Mouse (Mus musculus) large intestine, adult 2 months (tissue): ENCODE data around the gene Atp6v0c. TPM values are rescaled to one million over a fixed set of nuclear protein-coding genes. Genes with fewer than 3 reads are reported as not detected.

Source experiments
- DNase-seq: peaks from one replicate; pipeline ENCODE4 v3.0.0-alpha.2; 2012; ENCODE audit warnings: low read depth, low spot score
- WGBS: fragments of 180-500 bp; shearing (Covaris S2); methylation state at CpG from one replicate; pipeline ENCODE4 v1.1.7; 2018; 5-methylcytosine and 5-hydroxymethylcytosine counted together
- polyA plus RNA-seq: library from polyadenylated mRNA; depleted of rRNA; stranded (reverse); fragments of >200 nt; gene quantifications from 2 replicates; pipeline ENCODE4 v1.2.3, GENCODE M21; 2012

Gene Atp6v0c
- polyA plus RNA-seq, 1 experiment: 799 TPM

GRCm38 (mm10) chr17:24163176-24163962 is 6.1 kb downstream of the Atp6v0c start, which contains the start of gene Amdhd2:
TSS of gene Amdhd2 (minus strand) at chr17:24163766.
- DNase-seq: peak; percentile 73

DNA sequence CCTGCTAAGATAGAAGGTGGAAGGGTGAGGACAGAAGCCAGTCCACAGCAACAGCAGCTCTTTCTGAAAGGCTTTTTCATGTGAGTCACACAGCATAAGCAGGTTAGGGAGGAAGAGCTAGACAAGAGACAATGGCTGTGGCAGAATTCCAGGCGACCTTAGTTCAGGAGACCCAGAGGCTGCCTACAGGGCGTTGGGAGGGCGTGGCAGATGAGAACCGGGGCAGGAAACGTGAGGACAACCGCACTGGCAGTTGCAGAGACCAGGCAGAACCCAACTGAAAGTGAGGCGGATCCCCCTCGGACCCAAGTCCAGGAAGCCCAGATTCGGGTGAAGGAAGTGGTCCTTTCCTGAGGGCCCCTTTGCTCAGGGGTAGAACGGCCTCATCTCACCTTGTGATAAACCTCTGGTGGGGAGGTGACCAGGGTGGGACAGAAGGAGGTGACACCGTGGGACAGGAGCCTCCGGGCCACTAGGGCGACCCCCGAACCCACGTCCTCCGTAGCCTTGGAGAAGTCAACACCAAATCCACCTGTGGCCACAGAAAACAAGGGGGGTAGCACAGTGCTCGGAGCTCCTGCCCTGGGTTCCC is 6.8 kb downstream of the Atp6v0c start:
- peak; percentile 91 for DNase-seq
- WGBS: 6% methylated on average over 17 of the region's 17 CpGs

More at GRCm38 (mm10) chr17:24163176-24163962, 6.1 kb downstream of the Atp6v0c start, which contains the start of gene Amdhd2:
- under 1% methylated on average over 47 of the region's 47 CpGs for WGBS

GRCm38 (mm10) chr17:24161466-24161865 is 8.0 kb downstream of the Atp6v0c start:
- DNase-seq: no peak
- 65% methylated on average over 5 of the region's 5 CpGs for WGBS

- no peak for DNase-seq
- WGBS: 97% methylated on average over 4 of the region's 4 CpGs
These were observed 12.0 kb downstream of the Atp6v0c start for GRCm38 (mm10) chr17:24157526-24157925.

DNA sequence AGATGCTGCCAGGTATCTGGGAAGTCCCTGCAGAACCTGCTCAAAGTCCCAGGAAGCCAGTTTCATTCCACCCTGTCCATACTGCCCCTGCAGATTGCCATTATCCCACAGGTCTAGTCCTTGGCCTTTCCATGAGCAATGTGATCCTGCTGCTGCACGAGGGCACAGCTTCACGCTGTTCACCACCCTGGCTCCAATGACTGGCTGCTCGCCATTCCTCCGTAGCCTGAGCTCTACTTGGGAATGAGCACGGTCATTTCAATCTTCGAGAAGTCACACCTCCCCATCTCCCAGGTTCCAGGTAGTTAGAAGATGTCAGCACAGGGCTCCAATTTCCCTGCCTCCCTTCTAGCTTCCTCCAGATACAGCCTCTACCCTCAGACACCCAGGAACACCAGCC is 12.4 kb downstream of the Atp6v0c start:
- DNase-seq: no peak
- WGBS: 90% methylated on average over 6 of the region's 6 CpGs

- 87% methylated on average over 3 of the region's 3 CpGs for WGBS
- DNase-seq: no peak
These were observed 13.1 kb downstream of the Atp6v0c start for GRCm38 (mm10) chr17:24156394-24156793.

DNA sequence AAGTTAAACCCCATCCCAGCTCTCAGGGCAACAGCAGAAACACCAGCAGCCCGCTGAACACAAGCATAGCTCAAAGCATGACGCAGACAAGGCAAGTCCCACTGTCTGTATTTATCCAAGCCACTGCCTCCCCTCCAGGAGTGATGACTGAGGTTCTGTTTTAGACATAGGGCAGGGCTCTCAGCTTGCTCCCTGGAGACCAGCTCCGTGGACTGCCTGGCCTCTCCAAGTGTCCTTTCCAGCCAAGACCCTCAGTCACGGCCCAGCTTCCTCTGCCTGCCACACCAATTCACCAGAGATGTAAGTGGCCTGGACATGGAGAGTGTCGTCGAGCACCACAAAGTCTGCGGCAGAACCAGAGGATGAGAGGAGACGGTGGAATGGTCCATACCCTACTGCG is 13.8 kb downstream of the Atp6v0c start:
- 92% methylated on average over 9 of the region's 9 CpGs for WGBS
- no peak for DNase-seq

DNA sequence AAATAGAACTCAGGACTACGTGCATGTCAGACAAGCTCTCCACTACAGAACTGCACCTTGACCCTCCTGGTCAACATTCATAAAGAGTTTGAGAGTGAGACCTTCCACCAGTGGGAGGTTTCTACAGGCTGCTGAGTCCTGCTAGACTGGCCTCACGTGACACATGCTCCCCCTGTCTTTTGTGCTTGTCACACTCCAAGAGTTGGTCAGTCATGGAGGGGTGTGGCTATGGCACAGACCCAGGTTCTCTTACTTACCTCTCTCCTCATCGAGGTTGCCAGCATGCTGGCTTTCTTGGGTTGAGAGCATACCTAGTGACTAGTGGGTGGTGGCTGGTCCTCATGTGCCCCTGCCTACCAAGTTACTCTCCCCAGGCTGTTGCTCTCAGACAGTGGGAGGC is 15.0 kb downstream of the Atp6v0c start:
- 44% methylated on average over 3 of the region's 3 CpGs for WGBS
- DNase-seq: no peak

GRCm38 (mm10) chr17:24151890-24152563 is 17.5 kb downstream of the Atp6v0c start:
- under 1% methylated on average over 26 of the region's 26 CpGs for WGBS
- DNase-seq: no peak

DNA sequence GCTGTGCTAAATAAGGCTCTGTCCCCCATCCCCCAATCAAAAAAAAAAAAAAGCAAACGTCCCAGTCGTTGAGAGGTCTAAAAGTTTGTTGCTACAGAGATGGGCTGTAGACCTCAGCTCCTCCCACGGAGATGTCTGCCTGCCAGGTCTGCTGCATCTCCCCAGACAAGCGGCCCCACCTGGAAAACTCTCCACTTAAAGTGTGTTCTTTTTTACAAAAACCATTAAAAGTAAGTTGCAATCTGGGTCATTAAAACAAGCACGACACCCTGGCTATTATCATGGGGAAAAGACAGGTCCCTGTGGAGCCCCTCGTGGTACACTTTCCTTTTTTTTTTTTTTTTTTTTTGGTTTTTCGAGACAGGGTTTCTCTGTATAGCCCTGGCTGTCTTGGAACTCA is 18.1 kb downstream of the Atp6v0c start:
- DNase-seq: no peak
- WGBS: 12% methylated on average over 7 of the region's 7 CpGs

- no peak for DNase-seq
- WGBS: 89% methylated on average over 2 of the region's 2 CpGs
These were observed 18.7 kb downstream of the Atp6v0c start, which contains the start of gene Pdpk1 for GRCm38 (mm10) chr17:24150824-24151223. TSS of gene Pdpk1 (minus strand) at chr17:24150924.

GRCm38 (mm10) chr17:24149421-24149820 is 20.1 kb downstream of the Atp6v0c start:
- no peak for DNase-seq
- 87% methylated on average over 7 of the region's 7 CpGs for WGBS

DNA sequence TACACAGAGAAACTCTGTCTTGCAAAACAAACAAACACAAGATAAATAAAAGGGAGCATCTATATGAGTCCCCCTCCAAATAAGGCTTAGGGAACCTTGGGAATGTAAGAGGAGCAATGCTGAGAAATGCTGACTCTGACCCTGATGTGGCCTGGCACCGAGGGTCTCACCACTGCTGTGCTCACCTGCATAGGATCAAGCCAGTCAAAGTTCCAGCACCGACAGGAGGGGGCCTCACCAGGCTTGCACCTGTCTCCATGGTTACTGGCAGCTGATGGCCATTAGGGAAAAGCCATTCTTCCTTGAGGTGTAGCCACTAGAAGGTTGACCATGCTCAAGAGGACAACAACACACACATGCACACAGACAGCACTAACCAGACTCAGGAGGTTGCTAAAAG is 26.6 kb downstream of the Atp6v0c start:
- 33% methylated on average over 2 of the region's 2 CpGs for WGBS
- DNase-seq: no peak

- DNase-seq: peak; percentile 93
- WGBS: under 1% methylated on average over 51 of the region's 57 CpGs
These were observed 28.0 kb downstream of the Atp6v0c start for GRCm38 (mm10) chr17:24141425-24141920.

GRCm38 (mm10) chr17:24140845-24141424 is 28.6 kb downstream of the Atp6v0c start:
- no peak for DNase-seq
- 2% methylated on average over 42 of the region's 43 CpGs for WGBS

- no peak for DNase-seq
- 50% methylated on average over 4 of the region's 4 CpGs for WGBS
These were observed 29.5 kb downstream of the Atp6v0c start for GRCm38 (mm10) chr17:24139968-24140367.

DNA sequence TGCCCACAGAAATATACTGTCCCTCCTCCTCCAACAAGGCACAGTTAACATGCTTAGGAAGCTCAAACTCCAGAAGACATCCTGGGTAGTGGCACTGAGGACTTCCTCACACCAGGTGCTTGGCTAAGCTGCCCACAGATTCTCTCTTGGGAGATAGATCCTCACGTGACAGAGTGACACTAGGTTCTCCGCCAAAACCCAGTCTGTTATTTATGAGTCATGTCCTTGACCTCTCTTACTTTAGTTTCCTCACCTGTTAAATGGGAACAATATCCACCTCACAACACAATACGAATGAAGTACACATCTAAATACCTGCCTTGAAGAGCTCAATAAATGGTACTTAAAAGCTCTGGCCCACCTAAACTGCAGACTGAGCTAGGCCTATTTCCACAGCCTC is 30.2 kb downstream of the Atp6v0c start:
- DNase-seq: no peak
- WGBS: 61% methylated on average over 3 of the region's 3 CpGs

- no peak for DNase-seq
- WGBS: 58% methylated on average over 2 of the region's 2 CpGs
These were observed 32.1 kb downstream of the Atp6v0c start for GRCm38 (mm10) chr17:24137226-24137880.

- no peak for DNase-seq
These were observed 35.4 kb downstream of the Atp6v0c start for GRCm38 (mm10) chr17:24134062-24134461.
